ENCODE assay signal across 8 mouse cellular contexts in the genomic region with DNA sequence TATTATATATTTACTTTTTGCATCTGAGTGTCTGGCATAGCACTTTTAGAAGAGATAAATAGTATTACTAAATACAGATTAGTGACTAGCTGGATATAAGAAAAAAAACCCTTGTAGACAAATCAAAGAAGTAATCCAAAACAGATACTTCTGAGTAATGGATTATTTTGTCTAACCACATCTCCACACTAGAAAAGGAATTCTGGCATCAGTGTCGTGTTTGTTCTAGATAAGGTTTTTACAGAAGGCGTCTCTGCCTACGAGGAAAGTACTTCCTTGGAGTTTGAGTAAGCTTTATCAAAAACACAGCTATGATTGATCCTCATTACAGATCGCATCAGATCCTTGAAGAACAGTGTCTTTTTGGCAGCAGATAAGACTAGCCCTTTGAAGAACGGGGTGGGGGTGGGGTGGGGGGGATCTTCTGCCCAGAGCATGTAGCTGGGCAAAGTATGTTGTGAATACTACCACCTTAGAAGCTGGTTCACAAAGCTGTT. TPM values are rescaled to one million over a fixed set of nuclear protein-coding genes. Genes with fewer than 3 reads are reported as not detected.
DNase-seq lines count a peak whose midpoint lies in the region; ATAC-seq and TF ChIP-seq lines count a peak whose summit lies in the region.

No protein-coding gene starts in this region.

- peak overlapping the region; percentile 85 for H3K9ac ChIP-seq in heart, embryonic 12.5 days
- H3K9ac ChIP-seq in CH12.LX (ENCODE audit: insufficient read depth, low read depth): peak overlapping the region; percentile 84
- H3K9ac ChIP-seq in forebrain, embryonic 15.5 days (replicated peaks): peak overlapping the region; percentile 89
- peak overlapping the region; percentile 50; the same call in 1 of the 2 replicates for H3K9ac ChIP-seq in liver, embryonic 15.5 days

- H3K79me2 ChIP-seq in CH12.LX (replicated peaks; ENCODE audit: control insufficient read depth, extremely low read depth, insufficient read depth, poor library complexity, severe bottlenecking): peaks cover 31% of the 10 kb centered on the region

- H3K9me3 ChIP-seq in heart, embryonic 12.5 days (replicated peaks): no peaks in the 10 kb centered on the region
- peaks cover 1% of the 10 kb centered on the region for H3K9me3 ChIP-seq in CH12.LX (replicated peaks; ENCODE audit: low read length)
- no peaks in the 10 kb centered on the region for H3K9me3 ChIP-seq in forebrain, embryonic 15.5 days
- no peaks in the 10 kb centered on the region for H3K9me3 ChIP-seq in liver, embryonic 15.5 days (replicated peaks)

- dilution Hi-C loops in CH12.LX (cut with MboI; ENCODE audit: extremely low pct_ligation_motif_present, extremely low pct_unique_long_range_greater_than_20kb, low sequenced_read_pairs): no loop called here

- no peak for ATAC-seq in heart, embryonic 12.5 days (ENCODE audit: insufficient number of reproducible peaks, low FRiP score)
- ATAC-seq in forebrain, embryonic 15.5 days (replicated peaks): no peak
- ATAC-seq in liver, embryonic 15.5 days (ENCODE audit: insufficient read depth): no peak

- peak overlapping the region; percentile 76 for H3K4me2 ChIP-seq in heart, embryonic 12.5 days
- peak overlapping the region; percentile 85 for H3K4me2 ChIP-seq in CH12.LX (ENCODE audit: insufficient read depth, low read depth, poor library complexity, severe bottlenecking)
- peak overlapping the region; percentile 69 for H3K4me2 ChIP-seq in forebrain, embryonic 15.5 days (replicated peaks)
- peak overlapping the region; percentile 94 for H3K4me2 ChIP-seq in liver, embryonic 15.5 days

- H3K36me3 ChIP-seq in heart, embryonic 12.5 days: peaks cover 5% of the 10 kb centered on the region; the same call in 1 of the 2 replicates
- peaks cover 4 to 24% of the 10 kb centered on the region in 2 experiments for H3K36me3 ChIP-seq in CH12.LX (replicated peaks in 1 of 2; ENCODE audit: control insufficient read depth in 1 of 2, insufficient read depth in 1 of 2, low read length in 1 of 2)
- H3K36me3 ChIP-seq in forebrain, embryonic 15.5 days: no peaks in the 10 kb centered on the region
- H3K36me3 ChIP-seq in liver, embryonic 15.5 days (replicated peaks): no peaks in the 10 kb centered on the region

- no peak for TF ChIP-seq POLR2A in CH12.LX (IDR thresholded peaks at IDR 0.05; ENCODE audit: low read depth, low read length)

- 5% methylated on average over 5 of the region's 5 CpGs for WGBS in heart, embryonic 12.5 days
- 26% methylated on average over 5 of the region's 5 CpGs for WGBS in forebrain, embryonic 15.5 days
- WGBS in liver, embryonic 15.5 days (ENCODE audit: insufficient replicate concordance): 7% methylated on average over 5 of the region's 5 CpGs

- H3K4me3 ChIP-seq in heart, embryonic 12.5 days: peak overlapping the region; percentile 77
- peak overlapping the region; percentile 75 to 94 (median 88) for H3K4me3 ChIP-seq in CH12.LX (replicated peaks in 1 of 3; ENCODE audit: low read depth in 2 of 3, low read length in 2 of 3, poor library complexity in 1 of 3)
- H3K4me3 ChIP-seq in forebrain, embryonic 15.5 days: peak overlapping the region; percentile 85
- peak overlapping the region; percentile 67 for H3K4me3 ChIP-seq in liver, embryonic 15.5 days (replicated peaks)

- in situ Hi-C loops in CH12.LX (cut with MboI; ENCODE audit: low pct_ligation_motif_present, low pct_unique_long_range_greater_than_20kb, low sequenced_read_pairs): loop anchor here (5.0 kb wide), 1 partner anchor 44 kb away; a partner anchor contains a TSS

- no peak for TF ChIP-seq EP300 in CH12.LX (IDR thresholded peaks at IDR 0.05; ENCODE audit: low read length)

- no peaks in the 10 kb centered on the region for H3K27me3 ChIP-seq in heart, embryonic 12.5 days (replicated peaks)
- no peaks in the 10 kb centered on the region for H3K27me3 ChIP-seq in CH12.LX (replicated peaks)
- no peaks in the 10 kb centered on the region for H3K27me3 ChIP-seq in forebrain, embryonic 15.5 days
- H3K27me3 ChIP-seq in liver, embryonic 15.5 days: peaks cover 12% of the 10 kb centered on the region; the same call in 1 of the 2 replicates

- TF ChIP-seq CTCF in CH12.LX (conservative IDR thresholded peaks at IDR 0.05 in 1 of 2, IDR thresholded peaks at IDR 0.05 in 1 of 2; ENCODE audit: low read depth in 2 of 2, low read length in 2 of 2): no peak

- DNase-seq in heart, adult 8-10 months (ENCODE audit: low spot score): no peak
- DNase-seq in CH12.LX (ENCODE audit: extremely low read depth): no peak
- no peak for DNase-seq in urinary bladder, postnatal 36 days (ENCODE audit: low spot score in 2 of 2)
- no peak for DNase-seq in ovary, postnatal 14 days (ENCODE audit: low spot score)
- no peak for DNase-seq in testis, postnatal 14 days (ENCODE audit: low spot score)

- H3K27ac ChIP-seq in heart, embryonic 12.5 days (ENCODE audit: poor library complexity, severe bottlenecking): no peak overlapping the region
- no peak overlapping the region for H3K27ac ChIP-seq in CH12.LX (ENCODE audit: insufficient read depth, low read depth)
- peak overlapping the region; percentile 93 for H3K27ac ChIP-seq in forebrain, embryonic 15.5 days (replicated peaks)
- no peak overlapping the region for H3K27ac ChIP-seq in liver, embryonic 15.5 days (replicated peaks)

- H3K4me1 ChIP-seq in heart, embryonic 12.5 days (replicated peaks): peaks cover 24% of the 10 kb centered on the region
- peaks cover 3 to 60% of the 10 kb centered on the region in 2 experiments; a peak in 3 of 4 replicates for H3K4me1 ChIP-seq in CH12.LX (ENCODE audit: control insufficient read depth in 1 of 2, insufficient read depth in 2 of 2)
- H3K4me1 ChIP-seq in forebrain, embryonic 15.5 days: peaks cover 17% of the 10 kb centered on the region
- peaks cover 22% of the 10 kb centered on the region for H3K4me1 ChIP-seq in liver, embryonic 15.5 days (replicated peaks)

- no peak for TF ChIP-seq RAD21 in CH12.LX (IDR thresholded peaks at IDR 0.05; ENCODE audit: low read depth, low read length)

TF ChIP-seq in CH12.LX, 34 proteins besides CTCF, POLR2A, EP300 and RAD21:
- TF ChIP-seq JUND (conservative IDR thresholded peaks at IDR 0.05; ENCODE audit: low read depth, low read length) (no peak), NRF1 (IDR thresholded peaks at IDR 0.05; ENCODE audit: low read depth, low read length) (no peak), USF2 (conservative IDR thresholded peaks at IDR 0.05; ENCODE audit: low read depth, low read length) (no peak), KAT2A (IDR thresholded peaks at IDR 0.05; ENCODE audit: insufficient replicate concordance, low read length) (no peak), MXI1 (IDR thresholded peaks at IDR 0.05; ENCODE audit: low read depth, low read length) (no peak; the same call in 1 of the 2 replicates), UBTF (IDR thresholded peaks at IDR 0.05; ENCODE audit: low read depth, low read length) (no peak), ZKSCAN1 (IDR thresholded peaks at IDR 0.05; ENCODE audit: borderline replicate concordance, low read depth, low read length) (no peak), GABPA (IDR thresholded peaks at IDR 0.05; ENCODE audit: insufficient replicate concordance, low read depth, low read length) (no peak), TBP (conservative IDR thresholded peaks at IDR 0.05; ENCODE audit: low read depth, low read length) (no peak), MAFK (IDR thresholded peaks at IDR 0.05; ENCODE audit: insufficient replicate concordance, low read length) (no peak), SMC3 (IDR thresholded peaks at IDR 0.05; ENCODE audit: low read depth, low read length) (no peak)

RNA-seq across cellular contexts. Expression of a gene that starts 1.6 kb away (rescaled TPM):
- 53.9 and 55.4 TPM in 2 replicates for polyA plus RNA-seq in heart, embryonic 12.5 days (2016; fragmentation: Nextera tagmentation; extraction: Ambion mirVana)
- total RNA-seq in heart, adult 8-10 months (2022): 10 to 100 TPM; 17.8 to 23.6 (median 18.1) TPM
- total RNA-seq in CH12.LX (2012; rRNA removed) (45.0 and 48.9 TPM in 2 replicates), CH12.LX (2014; rRNA removed) (140 and 149 TPM in 2 replicates)
- polyA plus RNA-seq in CH12.LX (2012; ENCODE audit: insufficient read length, low read depth): 83.7 and 94.3 TPM in 2 replicates
- polyA plus RNA-seq in forebrain, embryonic 15.5 days (2015; fragmentation: Nextera tagmentation; extraction: Ambion mirVana): 69.4 and 69.7 TPM in 2 replicates
- polyA plus RNA-seq in liver, embryonic 15.5 days (2015; fragmentation: Nextera tagmentation; extraction: Ambion mirVana): 8.1 and 9.5 TPM in 2 replicates

RNA-seq across cellular contexts. Expression of a gene that starts 45.6 kb away (rescaled TPM):
- 168 and 170 TPM in 2 replicates for polyA plus RNA-seq in heart, embryonic 12.5 days (2016; fragmentation: Nextera tagmentation; extraction: Ambion mirVana)
- 100 to 1,000 TPM; 240 to 284 (median 258) TPM for total RNA-seq in heart, adult 8-10 months (2022)
- 112 and 140 TPM in 2 replicates for total RNA-seq in CH12.LX (2012; rRNA removed)
- total RNA-seq in CH12.LX (2014; rRNA removed): 98.8 and 106 TPM in 2 replicates
- 119 and 140 TPM in 2 replicates for polyA plus RNA-seq in CH12.LX (2012; ENCODE audit: insufficient read length, low read depth)
- polyA plus RNA-seq in forebrain, embryonic 15.5 days (2015; fragmentation: Nextera tagmentation; extraction: Ambion mirVana): 175 and 190 TPM in 2 replicates
- 67.5 and 74.7 TPM in 2 replicates for polyA plus RNA-seq in liver, embryonic 15.5 days (2015; fragmentation: Nextera tagmentation; extraction: Ambion mirVana)

RNA-seq across cellular contexts. Expression of a gene that starts 53.7 kb away (rescaled TPM):
- polyA plus RNA-seq in heart, embryonic 12.5 days (2016; fragmentation: Nextera tagmentation; extraction: Ambion mirVana): 0.77 and 1.1 TPM in 2 replicates
- 10 to 100 TPM; 38.6 to 59.0 (median 49.5) TPM for total RNA-seq in heart, adult 8-10 months (2022)
- 0.17 and 0.25 TPM in 2 replicates for total RNA-seq in CH12.LX (2012; rRNA removed)
- total RNA-seq in CH12.LX (2014; rRNA removed): 0.12 and 0.24 TPM in 2 replicates
- 0.26 and 0.56 TPM in 2 replicates for polyA plus RNA-seq in CH12.LX (2012; ENCODE audit: insufficient read length, low read depth)
- polyA plus RNA-seq in forebrain, embryonic 15.5 days (2015; fragmentation: Nextera tagmentation; extraction: Ambion mirVana): 1.9 and 2.6 TPM in 2 replicates
- polyA plus RNA-seq in liver, embryonic 15.5 days (2015; fragmentation: Nextera tagmentation; extraction: Ambion mirVana): 26.7 and 33.3 TPM in 2 replicates
